Mouse (Mus musculus) thymus, adult 2 months (tissue): ENCODE results near the gene Mydgf. TPM values are rescaled to one million over a fixed set of nuclear protein-coding genes. Genes with fewer than 3 reads are reported as not detected.
A peak's percentile ranks its signal among the peaks of the same experiment; 100 is the strongest.

Source experiments
- DNase-seq: peaks from one replicate; pipeline ENCODE4 v3.0.0; 2021
- H3K27ac ChIP-seq: fragments of 200-500 bp; 2 replicates; pipeline ENCODE4 v1.5.1; 2012; ENCODE audit warnings: low read length, control low read depth; ENCODE audit not compliant: control insufficient read depth, insufficient read depth
- H3K27me3 ChIP-seq: fragments of 200-500 bp; 2 replicates; pipeline ENCODE4 v1.6.1; 2012; ENCODE audit warnings: mild to moderate bottlenecking, low read length, moderate library complexity, mixed read lengths; ENCODE audit not compliant: control insufficient read depth, insufficient read depth
- H3K36me3 ChIP-seq: fragments of 200-500 bp; 2 replicates; pipeline ENCODE4 v1.6.1; 2012; ENCODE audit warnings: mild to moderate bottlenecking, low read length, moderate library complexity; ENCODE audit not compliant: control insufficient read depth, insufficient read depth
- H3K4me1 ChIP-seq: fragments of 200-500 bp; replicated peaks from 2 replicates; pipeline ENCODE4 v1.6.1; 2012; ENCODE audit warnings: low read length; ENCODE audit not compliant: control insufficient read depth, insufficient read depth
- H3K4me3 ChIP-seq: fragments of 200-500 bp; 2 replicates; pipeline ENCODE4 v1.5.1; 2012; ENCODE audit warnings: mild to moderate bottlenecking, low read length, control low read depth, moderate library complexity; ENCODE audit not compliant: control insufficient read depth, insufficient read depth
- CTCF ChIP-seq: fragments of 200-500 bp; IDR thresholded peaks from 2 replicates; pipeline ENCODE4 v1.5.1; 2012; ENCODE audit warnings: mild to moderate bottlenecking, control low read depth, low read length, moderate library complexity, borderline replicate concordance; ENCODE audit not compliant: control insufficient read depth, poor library complexity, insufficient read depth; ENCODE audit errors: extremely low read depth
- POLR2A ChIP-seq: fragments of 200-500 bp; IDR thresholded peaks from 2 replicates; pipeline ENCODE4 v1.6.1; 2012; ENCODE audit warnings: mild to moderate bottlenecking, low read length, control low read depth, moderate library complexity; ENCODE audit not compliant: control insufficient read depth, poor library complexity, insufficient read depth; ENCODE audit errors: extremely low read depth
- WGBS: fragments of 180-500 bp; shearing (Covaris S2); methylation state at CpG from one replicate; pipeline ENCODE4 v1.1.7; 2018; 5-methylcytosine and 5-hydroxymethylcytosine counted together
- polyA plus RNA-seq: library from polyadenylated mRNA; depleted of rRNA; stranded (reverse); fragments of >200 nt; gene quantifications from 2 replicates; pipeline ENCODE4 v1.2.3, GENCODE M21; 2012

The Mydgf gene
- polyA plus RNA-seq, 1 experiment: 62.3 TPM

GRCm38 (mm10) chr17:56141702-56142605 lies 41.8 kb downstream of the Mydgf start:
- 6% methylated on average over 42 of the region's 47 CpGs for WGBS
- no peak overlapping the region for H3K27ac ChIP-seq
- peaks cover 26% of the 10 kb centered on the region for H3K4me1 ChIP-seq
- DNase-seq: peak; percentile 51
- no peaks in the 10 kb centered on the region for H3K36me3 ChIP-seq
- peaks cover 3% of the 10 kb centered on the region; the same call in 1 of the 2 replicates for H3K27me3 ChIP-seq
- TF ChIP-seq POLR2A (no peak), CTCF (no peak)
- peak overlapping the region; percentile 52 for H3K4me3 ChIP-seq

- Histone ChIP-seq H3K4me3 (peak within 1 kb of the TSS; percentile 60), H3K4me1 (peaks cover 18% of the 10 kb centered on the region), H3K36me3 (no peaks in the 10 kb centered on the region), H3K27ac (no peak within 1 kb of the TSS), H3K27me3 (peaks cover 3% of the 10 kb centered on the region; the same call in 1 of the 2 replicates)
- TF ChIP-seq CTCF (no peak), POLR2A (no peak)
- 3% methylated on average over 79 of the region's 79 CpGs for WGBS
- DNase-seq: peak; percentile 74
These were observed 43.7 kb downstream of the Mydgf start, which contains the start of gene Sema6b for GRCm38 (mm10) chr17:56139858-56140595. Gene Sema6b (minus strand): TSS chr17:56140343.

GRCm38 (mm10) chr17:56139355-56139754 lies 44.4 kb downstream of the Mydgf start:
- H3K27me3 ChIP-seq: peaks cover 3% of the 10 kb centered on the region; the same call in 1 of the 2 replicates
- DNase-seq: no peak
- H3K27ac ChIP-seq: no peak overlapping the region
- WGBS: 22% methylated on average over 21 of the region's 21 CpGs
- H3K4me3 ChIP-seq: peak overlapping the region; percentile 60
- H3K36me3 ChIP-seq: no peaks in the 10 kb centered on the region
- no peak for TF ChIP-seq CTCF
- no peak for TF ChIP-seq POLR2A
- H3K4me1 ChIP-seq: peaks cover 20% of the 10 kb centered on the region

DNA sequence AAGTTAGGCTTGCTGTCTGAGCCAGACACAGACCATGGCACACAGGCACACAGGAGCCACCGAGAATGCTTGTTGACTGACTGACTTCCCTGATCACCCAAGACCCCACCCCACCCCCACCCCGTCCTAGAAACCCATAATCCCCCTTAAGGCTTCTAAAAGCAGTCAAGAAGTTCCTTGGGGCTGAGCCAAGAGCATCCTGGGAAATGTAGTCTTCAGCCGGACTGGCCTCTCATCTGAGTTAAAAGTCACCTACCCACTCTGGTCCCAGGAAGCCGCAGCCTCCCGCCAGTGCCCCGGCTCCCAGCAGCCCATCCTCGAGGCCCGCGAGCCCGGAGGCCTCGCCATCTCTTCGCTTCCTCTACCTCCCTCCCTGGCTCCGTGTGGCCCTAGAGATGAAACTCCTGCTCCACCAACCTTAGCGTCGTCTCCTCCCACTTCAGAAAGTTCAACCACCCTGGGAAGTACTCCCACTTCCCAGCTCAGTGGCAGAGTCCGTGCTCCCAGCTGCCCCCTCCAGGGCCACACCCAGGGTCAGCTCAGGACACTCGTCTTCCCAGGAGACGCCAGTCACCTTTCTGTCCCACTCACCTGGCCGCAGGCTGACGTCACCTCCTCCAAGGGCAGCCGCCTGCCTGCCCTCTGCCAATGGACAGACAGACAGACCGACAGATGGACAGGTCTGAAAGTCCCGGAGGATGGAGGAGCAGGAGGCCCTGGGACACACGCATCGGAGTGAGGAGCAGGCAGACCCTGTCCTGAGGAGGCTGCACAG lies 45.7 kb downstream of the Mydgf start:
- Histone ChIP-seq H3K27ac (no peak overlapping the region), H3K4me3 (no peak overlapping the region), H3K27me3 (peaks cover 3% of the 10 kb centered on the region; the same call in 1 of the 2 replicates), H3K4me1 (peaks cover 30% of the 10 kb centered on the region), H3K36me3 (no peaks in the 10 kb centered on the region)
- TF ChIP-seq POLR2A (no peak), CTCF (no peak)
- WGBS: 79% methylated on average over 25 of the region's 25 CpGs
- DNase-seq: no peak

- peaks cover 22% of the 10 kb centered on the region for H3K4me1 ChIP-seq
- 90% methylated on average over 7 of the region's 7 CpGs for WGBS
- H3K27me3 ChIP-seq: peaks cover 3% of the 10 kb centered on the region; the same call in 1 of the 2 replicates
- H3K27ac ChIP-seq: no peak overlapping the region
- no peaks in the 10 kb centered on the region for H3K36me3 ChIP-seq
- TF ChIP-seq CTCF (no peak), POLR2A (no peak)
- DNase-seq: no peak
- H3K4me3 ChIP-seq: no peak overlapping the region
These were observed 47.2 kb downstream of the Mydgf start for GRCm38 (mm10) chr17:56136558-56136957.
